Mouse (Mus musculus): ENCODE data around the gene Tmub1. TPM values are rescaled to one million over a fixed set of nuclear protein-coding genes. Genes with fewer than 3 reads are reported as not detected.

The Tmub1 gene
- polyA plus RNA-seq, 2 experiments, result 23.5 to 29.8 TPM

GRCm38 (mm10) chr5:24413042-24413693, 34.5 kb downstream of the Tmub1 start, which contains the start of gene Asic3:
Gene Asic3, plus strand, starts transcription at chr5:24413392.
- H3K36me3 ChIP-seq (ENCODE audit: control insufficient read depth, insufficient read depth, low read length), result peaks cover 6% of the 10 kb centered on the region; the same call in 1 of the 2 replicates

GRCm38 (mm10) chr5:24412063-24412462, 35.6 kb downstream of the Tmub1 start:
- no peak for TF ChIP-seq POLR2A (IDR thresholded peaks at IDR 0.05; ENCODE audit: borderline replicate concordance, extremely low read depth, insufficient read depth, insufficient read length)

More at GRCm38 (mm10) chr5:24413042-24413693, 34.5 kb downstream of the Tmub1 start, which contains the start of gene Asic3:
- H3K9ac ChIP-seq (ENCODE audit: low read depth, low read length, severe bottlenecking), result no peak within 1 kb of the TSS
- H3K9me3 ChIP-seq (ENCODE audit: control insufficient read depth, low read length), result no peaks in the 10 kb centered on the region
- H3K4me2 ChIP-seq (replicated peaks; ENCODE audit: low read depth, low read length, severe bottlenecking), result 0 out of 2 replicates have a peak within 1 kb of the TSS, but pooled peaks have one; percentile 11
- DNase-seq (ENCODE audit: low spot score) (no peak), ATAC-seq (ENCODE audit: low FRiP score, low read depth) (no peak)
- WGBS, result 27% methylated on average over 11 of the region's 11 CpGs
- H3K27me3 ChIP-seq (ENCODE audit: control insufficient read depth, insufficient read depth, low read length), result no peaks in the 10 kb centered on the region
- no peak within 1 kb of the TSS for H3K27ac ChIP-seq (replicated peaks; ENCODE audit: low read depth, low read length)
- no peak within 1 kb of the TSS for H3K4me3 ChIP-seq (replicated peaks; ENCODE audit: low read length)
- peaks cover 12% of the 10 kb centered on the region for H3K4me1 ChIP-seq (ENCODE audit: control insufficient read depth, insufficient read depth, low read length)
- no peak for TF ChIP-seq POLR2A (IDR thresholded peaks at IDR 0.05; ENCODE audit: borderline replicate concordance, extremely low read depth, insufficient read depth, insufficient read length)

DNA sequence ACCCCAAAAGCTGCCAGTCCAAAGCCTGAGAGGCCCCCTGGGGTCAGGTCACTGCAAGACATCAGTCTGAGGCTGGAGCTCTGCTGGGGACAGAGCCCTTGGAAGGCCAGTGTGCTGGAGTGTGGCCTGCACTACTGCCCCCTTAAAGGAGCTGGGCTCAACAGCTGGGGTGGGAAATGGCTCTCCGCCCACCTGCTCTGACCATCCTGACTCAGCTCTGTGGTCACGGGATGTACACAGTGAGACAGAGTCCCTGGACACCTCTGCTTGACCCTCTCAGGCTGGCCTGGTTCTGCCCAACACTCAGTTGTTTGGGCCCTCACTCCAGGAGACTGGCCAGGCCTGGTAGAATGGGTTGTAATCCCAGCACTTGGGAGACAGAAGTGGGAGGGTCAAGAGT, 38.2 kb downstream of the Tmub1 start:
- 92% methylated on average over 2 of the region's 2 CpGs for WGBS
- Histone ChIP-seq H3K9me3 (ENCODE audit: control insufficient read depth, low read length) (no peaks in the 10 kb centered on the region), H3K9ac (ENCODE audit: low read depth, low read length, severe bottlenecking) (no peak overlapping the region), H3K4me2 (replicated peaks; ENCODE audit: low read depth, low read length, severe bottlenecking) (no peak overlapping the region), H3K27ac (replicated peaks; ENCODE audit: low read depth, low read length) (no peak overlapping the region), H3K36me3 (ENCODE audit: control insufficient read depth, insufficient read depth, low read length) (peaks cover 25% of the 10 kb centered on the region), H3K27me3 (ENCODE audit: control insufficient read depth, insufficient read depth, low read length) (no peaks in the 10 kb centered on the region), H3K4me3 (replicated peaks; ENCODE audit: low read length) (no peak overlapping the region), H3K4me1 (ENCODE audit: control insufficient read depth, insufficient read depth, low read length) (peaks cover 12% of the 10 kb centered on the region)
- ATAC-seq (ENCODE audit: low FRiP score, low read depth) (no peak), DNase-seq (ENCODE audit: low spot score) (no peak)
- TF ChIP-seq POLR2A (IDR thresholded peaks at IDR 0.05; ENCODE audit: borderline replicate concordance, extremely low read depth, insufficient read depth, insufficient read length), result no peak

More at GRCm38 (mm10) chr5:24412063-24412462, 35.6 kb downstream of the Tmub1 start:
- DNase-seq (ENCODE audit: low spot score), result no peak
- 82% methylated on average over 2 of the region's 2 CpGs for WGBS
- no peak overlapping the region for H3K4me2 ChIP-seq (replicated peaks; ENCODE audit: low read depth, low read length, severe bottlenecking)
- peaks cover 12% of the 10 kb centered on the region for H3K4me1 ChIP-seq (ENCODE audit: control insufficient read depth, insufficient read depth, low read length)
- no peak overlapping the region for H3K4me3 ChIP-seq (replicated peaks; ENCODE audit: low read length)
- H3K9me3 ChIP-seq (ENCODE audit: control insufficient read depth, low read length), result no peaks in the 10 kb centered on the region
- no peak for ATAC-seq (ENCODE audit: low FRiP score, low read depth)
- no peaks in the 10 kb centered on the region for H3K27me3 ChIP-seq (ENCODE audit: control insufficient read depth, insufficient read depth, low read length)
- H3K36me3 ChIP-seq (ENCODE audit: control insufficient read depth, insufficient read depth, low read length), result peaks cover 11% of the 10 kb centered on the region
- H3K9ac ChIP-seq (ENCODE audit: low read depth, low read length, severe bottlenecking), result no peak overlapping the region
- H3K27ac ChIP-seq (replicated peaks; ENCODE audit: low read depth, low read length), result no peak overlapping the region

- Histone ChIP-seq H3K27ac (replicated peaks; ENCODE audit: low read depth, low read length) (no peak overlapping the region), H3K4me1 (ENCODE audit: control insufficient read depth, insufficient read depth, low read length) (peaks cover 11% of the 10 kb centered on the region), H3K4me2 (replicated peaks; ENCODE audit: low read depth, low read length, severe bottlenecking) (no peak overlapping the region), H3K27me3 (ENCODE audit: control insufficient read depth, insufficient read depth, low read length) (no peaks in the 10 kb centered on the region), H3K9ac (ENCODE audit: low read depth, low read length, severe bottlenecking) (no peak overlapping the region), H3K4me3 (replicated peaks; ENCODE audit: low read length) (no peak overlapping the region), H3K9me3 (ENCODE audit: control insufficient read depth, low read length) (no peaks in the 10 kb centered on the region), H3K36me3 (ENCODE audit: control insufficient read depth, insufficient read depth, low read length) (peaks cover 25% of the 10 kb centered on the region)
- WGBS, result 91% methylated on average over 13 of the region's 13 CpGs
- ATAC-seq (ENCODE audit: low FRiP score, low read depth) (no peak), DNase-seq (ENCODE audit: low spot score) (no peak)
- TF ChIP-seq POLR2A (IDR thresholded peaks at IDR 0.05; ENCODE audit: borderline replicate concordance, extremely low read depth, insufficient read depth, insufficient read length), result no peak
These were observed 39.0 kb downstream of the Tmub1 start for GRCm38 (mm10) chr5:24408651-24409050.

DNA sequence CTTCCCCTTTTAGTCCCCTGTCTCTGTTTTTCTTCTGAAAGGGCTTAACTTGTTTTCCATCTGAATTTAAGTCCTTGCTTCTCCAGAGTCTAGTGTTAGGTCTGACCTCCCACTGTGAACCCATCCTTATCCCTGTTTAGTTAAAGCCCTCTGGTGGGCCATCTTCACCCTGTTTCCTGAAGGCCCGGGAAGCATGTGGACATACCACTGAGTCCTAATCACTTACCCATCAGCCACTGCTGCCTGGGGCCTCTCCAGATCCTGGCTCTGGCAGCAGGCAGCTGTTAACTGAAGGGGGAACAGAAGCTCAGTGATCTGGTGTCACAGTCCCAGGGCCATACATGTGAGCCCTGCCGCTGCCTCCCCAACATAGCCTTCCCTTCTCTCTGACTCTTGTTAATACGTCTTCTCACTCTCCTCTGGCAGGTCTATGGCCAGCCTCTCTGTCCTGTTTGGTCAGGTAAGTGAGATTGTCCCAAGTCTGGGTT, 42.2 kb downstream of the Tmub1 start:
- no peak overlapping the region for H3K4me2 ChIP-seq (replicated peaks; ENCODE audit: low read depth, low read length, severe bottlenecking)
- H3K4me1 ChIP-seq (ENCODE audit: control insufficient read depth, insufficient read depth, low read length), result no peaks in the 10 kb centered on the region
- H3K36me3 ChIP-seq (ENCODE audit: control insufficient read depth, insufficient read depth, low read length), result peaks cover 51% of the 10 kb centered on the region
- DNase-seq (ENCODE audit: low spot score), result no peak
- H3K27ac ChIP-seq (replicated peaks; ENCODE audit: low read depth, low read length), result no peak overlapping the region
- no peaks in the 10 kb centered on the region for H3K9me3 ChIP-seq (ENCODE audit: control insufficient read depth, low read length)
- no peak overlapping the region for H3K9ac ChIP-seq (ENCODE audit: low read depth, low read length, severe bottlenecking)
- no peak for ATAC-seq (ENCODE audit: low FRiP score, low read depth)
- no peak overlapping the region for H3K4me3 ChIP-seq (replicated peaks; ENCODE audit: low read length)
- 61% methylated on average over 3 of the region's 3 CpGs for WGBS
- TF ChIP-seq POLR2A (IDR thresholded peaks at IDR 0.05; ENCODE audit: borderline replicate concordance, extremely low read depth, insufficient read depth, insufficient read length), result no peak
- H3K27me3 ChIP-seq (ENCODE audit: control insufficient read depth, insufficient read depth, low read length), result no peaks in the 10 kb centered on the region

Data from limb, embryonic 14.5 days (tissue).